Mouse (Mus musculus) mouse trophoblast stem cell (cell line): ENCODE results near the gene Zfp358.

Source experiments
- in situ Hi-C, 2 experiments: fragments of 300-500 bp; cut with MseI, MboI; formaldehyde crosslinking; loops; 2 replicates in 1 of 2; 3 replicates in 1 of 2; pipeline ENCODE4 v1.15.1; 2025

Gene Zfp358

GRCm38 (mm10) chr8:3492901-3493844 lies at the start of gene Zfp358:
Gene Zfp358, plus strand, starts transcription at chr8:3493138.
- in situ Hi-C loops: no loop called here

DNA sequence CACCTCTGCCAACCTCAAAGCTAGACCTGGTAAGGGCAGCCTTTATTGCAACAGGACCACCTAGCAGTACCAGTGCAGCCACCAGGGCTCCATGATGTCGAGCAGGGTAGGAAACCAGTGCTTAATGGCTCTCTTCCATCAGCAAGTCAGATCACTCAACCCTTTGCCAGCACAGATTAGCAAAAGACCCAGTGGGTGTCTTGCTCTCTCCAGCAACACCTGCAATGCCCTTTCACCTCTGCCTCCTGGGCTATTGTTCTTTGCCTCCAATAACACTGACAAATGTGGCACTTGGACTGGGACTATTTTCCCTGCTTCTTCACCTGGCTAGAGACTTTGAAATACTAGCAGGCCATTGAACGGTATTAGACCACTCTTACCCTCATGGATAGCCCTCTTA lies 43.7 kb upstream of the Zfp358 start:
- in situ Hi-C loops: loop anchor here in 1 of 2 experiments (10.0 kb wide), 1 partner anchor 84 kb away; no protein-coding TSS in a partner anchor

- in situ Hi-C loops: no loop called here
Observed at GRCm38 (mm10) chr8:3450670-3451069, 42.3 kb upstream of the Zfp358 start.

GRCm38 (mm10) chr8:3451992-3452391 lies 40.9 kb upstream of the Zfp358 start:
- in situ Hi-C loops: no loop called here

GRCm38 (mm10) chr8:3463248-3463647 lies 29.7 kb upstream of the Zfp358 start:
- in situ Hi-C loops: no loop called here

GRCm38 (mm10) chr8:3464309-3464708 lies 28.6 kb upstream of the Zfp358 start:
- in situ Hi-C loops: no loop called here

DNA sequence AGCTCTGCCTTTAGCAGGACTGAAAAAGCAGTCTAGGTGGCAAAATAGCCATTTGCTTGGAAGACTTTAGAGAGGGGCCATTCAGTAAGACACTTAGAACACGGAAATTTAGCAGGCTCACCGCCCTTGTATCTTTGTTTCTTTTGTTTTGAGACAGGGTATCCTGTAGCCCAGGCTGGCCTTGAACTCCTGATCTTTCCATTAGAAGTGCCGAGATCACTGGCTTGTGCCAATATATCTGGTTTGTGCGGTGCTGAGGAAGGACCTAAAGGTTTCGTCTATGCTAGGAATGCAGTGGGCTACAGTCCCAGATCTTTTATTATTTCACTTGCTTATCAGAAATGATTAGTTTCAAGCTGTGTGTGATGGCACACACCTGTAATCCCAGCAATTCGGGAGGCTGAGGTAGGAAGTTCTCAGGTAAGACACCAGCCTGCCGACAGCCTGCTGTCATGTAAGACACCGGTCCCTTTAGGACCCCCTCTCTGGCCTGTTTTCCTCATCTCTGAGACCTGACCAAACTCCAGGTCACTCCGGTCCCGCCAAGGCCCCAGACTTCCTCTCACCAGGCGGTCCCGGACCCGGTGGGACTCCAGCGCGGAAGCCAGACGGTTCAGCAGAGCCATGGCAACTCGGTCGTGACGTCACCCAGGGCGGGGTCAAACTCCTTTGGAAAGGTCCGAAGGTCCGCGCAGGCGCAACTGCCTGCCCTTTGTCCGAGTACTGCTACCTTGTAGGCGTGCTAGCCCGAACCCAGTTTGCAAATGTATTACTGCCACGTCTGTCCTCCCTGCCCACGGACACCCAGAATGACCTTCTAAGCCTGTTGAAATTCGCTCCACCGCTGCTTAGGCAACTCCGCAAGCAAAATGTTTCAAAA lies 25.7 kb upstream of the Zfp358 start, which contains the start of gene Pex11g:
TSS of gene Pex11g (minus strand) at position 675 of the 880 bp plus-strand sequence.
- in situ Hi-C loops: no loop called here

DNA sequence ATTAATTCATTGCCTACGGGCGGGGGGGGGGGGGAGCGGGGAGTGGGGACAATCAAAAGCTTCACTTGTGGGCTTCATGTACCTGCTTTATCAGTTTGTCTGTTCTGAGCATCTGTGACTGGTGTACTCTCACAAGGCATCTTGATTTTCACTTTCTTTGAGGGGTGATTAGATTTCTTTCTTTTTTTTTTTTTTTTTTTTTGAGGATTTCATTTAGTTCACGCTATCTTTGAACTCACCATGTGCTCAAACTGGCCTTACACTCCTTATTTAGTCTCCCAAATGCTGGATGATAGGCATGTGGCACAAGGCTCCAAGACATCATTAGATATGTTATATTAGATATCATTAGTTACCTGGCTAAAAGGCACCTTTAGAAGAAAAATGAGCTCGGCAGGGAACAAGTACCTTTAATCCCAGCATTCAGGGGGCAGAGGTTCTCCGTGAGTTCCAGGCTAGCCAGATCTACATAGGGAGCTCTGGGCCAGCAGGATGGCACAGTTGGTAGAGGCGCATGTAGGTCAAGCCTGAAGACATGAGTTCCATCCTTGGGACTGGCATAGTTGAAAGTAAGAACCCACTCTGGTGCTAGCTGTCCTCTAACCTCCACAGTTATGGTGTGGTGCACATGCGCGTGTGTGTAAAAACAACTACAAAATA lies 24.9 kb upstream of the Zfp358 start:
- in situ Hi-C loops: no loop called here

- in situ Hi-C loops: no loop called here
Observed at GRCm38 (mm10) chr8:3468838-3469237, 24.1 kb upstream of the Zfp358 start.

GRCm38 (mm10) chr8:3470562-3470961 lies 22.4 kb upstream of the Zfp358 start, which contains the start of gene Tex45:
Gene Tex45, plus strand, starts transcription at chr8:3470862.
- in situ Hi-C loops: no loop called here

DNA sequence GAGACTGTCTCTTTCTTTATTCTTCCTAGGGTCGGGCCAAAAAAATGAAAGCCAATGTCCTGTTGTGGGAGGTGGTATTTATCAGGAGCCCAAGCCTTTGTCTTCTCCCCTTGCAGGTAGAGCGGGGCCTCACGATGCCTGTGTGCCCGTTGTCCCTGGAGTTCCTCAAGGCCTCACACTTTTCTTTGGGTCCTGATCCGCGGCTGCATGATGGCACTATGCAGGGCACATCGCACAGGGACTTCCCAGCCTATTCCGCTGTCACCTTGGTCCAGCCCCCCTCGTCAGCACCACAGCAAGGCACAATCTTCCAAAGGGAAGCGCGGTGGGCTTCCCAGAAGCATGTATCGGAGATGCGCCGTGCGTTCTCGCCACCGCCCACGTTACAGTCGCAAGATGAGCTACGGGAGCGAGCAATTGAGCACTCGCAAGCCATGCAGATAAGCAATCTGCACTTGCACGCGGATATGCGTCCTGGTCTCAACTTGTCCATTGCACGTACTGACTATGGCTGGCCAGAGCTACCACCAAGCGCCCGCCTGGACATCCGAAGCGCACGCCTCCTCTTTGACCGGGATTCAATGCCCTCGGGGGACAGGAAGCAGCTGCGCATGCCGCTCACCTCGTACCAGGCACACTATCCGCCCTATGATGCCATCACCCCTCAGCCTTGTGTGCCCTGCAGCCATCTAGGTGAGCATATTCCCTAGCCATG lies 17.1 kb upstream of the Zfp358 start:
- in situ Hi-C loops: no loop called here

DNA sequence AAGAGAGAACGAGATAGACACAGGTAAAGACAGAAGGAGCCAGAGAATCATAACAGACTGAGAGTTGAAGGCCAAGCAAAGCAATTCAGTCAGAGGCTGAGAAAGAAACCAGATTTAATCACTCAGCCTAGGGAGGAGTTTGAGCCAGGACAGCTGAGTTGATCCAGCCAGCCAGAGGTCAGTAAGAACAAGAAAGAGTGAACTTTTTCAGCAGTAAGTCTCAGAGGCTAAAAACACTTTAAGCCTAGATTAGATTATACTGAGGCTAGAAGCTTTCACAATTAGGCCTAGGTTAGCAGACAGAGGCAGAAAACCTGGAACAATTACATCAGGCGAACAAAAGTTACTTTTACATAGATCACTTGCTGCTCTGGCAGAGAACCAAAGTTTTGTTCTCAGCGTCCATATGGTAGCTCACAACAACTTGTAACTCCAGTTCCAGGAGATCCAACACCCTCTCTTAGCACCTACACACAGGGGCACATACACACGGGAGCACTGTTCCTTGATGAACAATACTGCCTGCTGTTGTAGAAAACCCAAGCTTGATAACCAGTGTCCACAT lies 12.6 kb upstream of the Zfp358 start:
- in situ Hi-C loops: no loop called here

GRCm38 (mm10) chr8:3481605-3482004 lies 11.3 kb upstream of the Zfp358 start:
- in situ Hi-C loops: no loop called here

DNA sequence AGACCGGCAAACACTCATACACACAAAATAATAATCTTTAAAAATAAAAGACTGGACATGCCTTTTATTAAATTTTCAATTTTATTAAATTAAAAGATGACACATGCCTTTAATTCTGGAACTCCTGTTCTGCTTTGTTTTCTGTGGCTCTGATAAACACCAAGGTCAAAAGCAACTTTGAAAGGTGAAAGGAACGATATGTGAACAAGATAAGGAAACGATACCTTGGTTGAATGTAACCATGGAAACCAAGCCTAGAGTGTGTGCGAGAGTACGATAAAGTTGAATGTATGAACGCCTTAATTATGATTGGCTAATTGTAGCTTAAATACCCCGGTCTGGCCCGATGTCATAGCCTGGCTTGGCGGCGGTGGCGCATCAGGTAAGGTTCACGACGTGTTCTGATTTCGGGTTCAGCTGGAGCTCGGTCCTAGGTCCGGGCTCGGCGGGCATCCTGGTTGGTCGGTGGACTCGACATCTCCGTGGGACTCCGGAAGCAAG lies 10.6 kb upstream of the Zfp358 start:
- in situ Hi-C loops: no loop called here

GRCm38 (mm10) chr8:3483546-3483945 lies 9.4 kb upstream of the Zfp358 start:
- in situ Hi-C loops: no loop called here

DNA sequence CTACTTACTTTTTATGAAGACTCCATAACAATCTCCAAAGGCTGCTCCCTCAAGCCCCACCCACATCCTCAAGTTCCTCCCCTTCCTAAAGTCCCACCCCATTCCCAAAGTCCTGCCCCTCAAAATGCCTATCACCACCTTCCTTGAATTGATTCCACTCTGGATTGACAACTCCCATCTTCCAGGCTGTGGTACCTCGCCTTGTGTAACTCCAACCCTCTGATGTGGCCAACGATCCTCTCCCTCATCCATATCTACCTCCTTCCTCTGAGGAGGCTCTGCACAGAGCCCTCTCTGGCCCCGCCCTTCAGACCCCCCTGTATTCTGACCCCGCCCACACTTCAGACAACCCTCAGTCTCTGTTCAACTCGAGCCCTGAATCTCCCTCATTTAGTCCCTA lies 7.7 kb upstream of the Zfp358 start:
- in situ Hi-C loops: no loop called here

- in situ Hi-C loops: no loop called here
Observed at GRCm38 (mm10) chr8:3493845-3494208, 889 bp downstream of the Zfp358 start.

DNA sequence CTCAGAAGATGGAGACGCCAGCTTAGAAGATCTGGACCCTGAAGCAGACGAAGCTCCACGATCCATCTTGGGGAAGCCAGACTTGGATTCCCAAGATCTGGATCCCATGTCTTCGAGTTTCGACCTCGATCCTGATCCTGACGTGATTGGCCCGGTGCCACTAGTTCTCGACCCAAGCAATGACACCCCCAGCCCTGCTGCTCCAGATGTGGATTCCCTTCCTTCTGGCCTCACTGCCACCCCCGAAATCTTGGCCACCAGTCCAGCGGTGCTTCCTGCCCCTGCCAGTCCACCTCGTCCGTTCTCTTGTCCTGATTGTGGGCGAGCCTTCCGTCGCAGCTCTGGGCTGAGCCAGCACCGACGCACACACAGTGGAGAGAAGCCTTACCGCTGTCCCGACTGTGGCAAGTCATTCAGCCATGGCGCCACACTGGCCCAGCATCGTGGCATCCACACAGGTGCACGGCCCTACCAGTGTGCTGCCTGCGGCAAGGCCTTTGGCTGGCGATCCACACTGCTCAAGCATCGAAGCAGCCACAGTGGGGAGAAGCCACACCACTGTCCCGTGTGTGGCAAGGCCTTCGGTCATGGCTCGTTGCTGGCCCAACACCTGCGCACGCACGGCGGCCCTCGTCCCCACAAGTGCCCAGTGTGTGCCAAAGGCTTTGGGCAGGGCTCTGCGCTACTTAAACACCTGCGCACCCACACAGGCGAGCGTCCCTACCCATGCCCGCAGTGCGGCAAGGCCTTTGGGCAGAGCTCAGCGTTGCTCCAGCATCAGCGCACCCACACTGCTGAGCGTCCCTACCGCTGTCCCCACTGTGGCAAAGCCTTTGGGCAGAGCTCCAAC lies 2.9 kb downstream of the Zfp358 start:
- in situ Hi-C loops: no loop called here

DNA sequence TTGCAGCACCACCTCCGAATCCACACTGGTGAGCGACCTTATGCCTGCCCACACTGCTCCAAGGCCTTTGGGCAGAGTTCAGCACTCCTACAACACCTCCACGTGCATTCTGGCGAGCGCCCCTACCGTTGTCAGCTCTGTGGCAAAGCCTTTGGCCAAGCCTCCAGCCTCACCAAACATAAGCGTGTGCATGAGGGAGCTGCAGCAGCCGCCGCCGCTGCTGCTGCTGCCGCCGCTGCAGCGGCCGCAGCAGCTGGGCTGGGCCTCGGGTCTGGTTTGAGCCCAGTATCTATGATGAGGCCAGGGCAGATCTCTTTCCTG lies 3.5 kb downstream of the Zfp358 start:
- in situ Hi-C loops: no loop called here

DNA sequence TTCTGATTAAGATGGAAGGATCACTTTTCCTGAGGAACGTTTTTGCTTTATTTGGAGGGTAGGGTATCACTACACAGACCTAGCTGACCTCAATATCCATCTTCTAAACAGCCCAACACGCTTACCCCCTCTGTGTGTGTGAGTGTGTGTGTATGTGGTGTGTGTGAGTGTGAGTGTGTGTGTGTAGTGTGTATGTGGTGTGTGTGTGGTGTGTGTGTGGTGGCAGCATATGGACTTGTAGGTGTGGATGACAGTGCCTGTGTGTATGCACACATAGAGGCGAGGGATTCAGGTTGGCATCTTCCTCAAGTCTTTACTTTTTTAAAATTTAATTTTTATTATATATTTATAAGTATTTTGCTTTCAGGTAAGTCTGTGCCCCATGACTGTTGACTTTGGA lies 5.6 kb downstream of the Zfp358 start:
- in situ Hi-C loops: no loop called here
